Mouse (Mus musculus): ENCODE results near the gene Rtn2.

- no peak for TF ChIP-seq POLR2A (IDR thresholded peaks at IDR 0.05; ENCODE audit: low read depth, low read length)
- no peak for TF ChIP-seq CTCF (IDR thresholded peaks at IDR 0.05; ENCODE audit: extremely low read depth, insufficient read depth, insufficient read length, insufficient replicate concordance)
Observed at GRCm38 (mm10) chr7:19270509-19271237, 11.8 kb upstream of the Rtn2 start.
